Mouse (Mus musculus): ENCODE data around the gene Bola1. TPM values are rescaled to one million over a fixed set of nuclear protein-coding genes. Genes with fewer than 3 reads are reported as not detected.

The Bola1 gene
- polyA plus RNA-seq, 1 experiment: 12.9 TPM

GRCm38 (mm10) chr3:96160803-96161516 is 58.5 kb downstream of the Bola1 start:
- Histone ChIP-seq H3K4me3 (replicated peaks) (peak overlapping the region; percentile 19), H3K27me3 (ENCODE audit: control insufficient read depth) (peaks cover 65% of the 10 kb centered on the region), H3K36me3 (ENCODE audit: control insufficient read depth) (peaks cover 2% of the 10 kb centered on the region), H3K9me3 (ENCODE audit: control insufficient read depth, low read length) (no peaks in the 10 kb centered on the region), H3K4me1 (ENCODE audit: control insufficient read depth) (peaks cover 3% of the 10 kb centered on the region; the same call in 1 of the 2 replicates)
- TF ChIP-seq GATA1 (IDR thresholded peaks at IDR 0.05; ENCODE audit: low read length) (no peak), TAL1 (IDR thresholded peaks at IDR 0.05; ENCODE audit: low read length) (no peak)

- Histone ChIP-seq H3K4me3 (replicated peaks) (no peak overlapping the region), H3K27me3 (ENCODE audit: control insufficient read depth) (peaks cover 65% of the 10 kb centered on the region), H3K9me3 (ENCODE audit: control insufficient read depth, low read length) (no peaks in the 10 kb centered on the region), H3K36me3 (ENCODE audit: control insufficient read depth) (peaks cover 8% of the 10 kb centered on the region), H3K4me1 (ENCODE audit: control insufficient read depth) (peaks cover 3% of the 10 kb centered on the region; the same call in 1 of the 2 replicates)
- no peak for TF ChIP-seq TAL1 (IDR thresholded peaks at IDR 0.05; ENCODE audit: low read length)
- no peak for TF ChIP-seq GATA1 (IDR thresholded peaks at IDR 0.05; ENCODE audit: low read length)
Observed at GRCm38 (mm10) chr3:96160222-96160802, 59.2 kb downstream of the Bola1 start.

- H3K4me3 ChIP-seq (replicated peaks): no peak overlapping the region
- H3K9me3 ChIP-seq (ENCODE audit: control insufficient read depth, low read length): no peaks in the 10 kb centered on the region
- TF ChIP-seq GATA1 (IDR thresholded peaks at IDR 0.05; ENCODE audit: low read length): no peak
- H3K27me3 ChIP-seq (ENCODE audit: control insufficient read depth): peaks cover 62% of the 10 kb centered on the region
- H3K36me3 ChIP-seq (ENCODE audit: control insufficient read depth): peaks cover 13% of the 10 kb centered on the region
- peaks cover 3% of the 10 kb centered on the region; the same call in 1 of the 2 replicates for H3K4me1 ChIP-seq (ENCODE audit: control insufficient read depth)
Observed at GRCm38 (mm10) chr3:96159820-96160219, 59.7 kb downstream of the Bola1 start.

- TF ChIP-seq GATA1 (IDR thresholded peaks at IDR 0.05; ENCODE audit: low read length) (no peak), TAL1 (IDR thresholded peaks at IDR 0.05; ENCODE audit: low read length) (no peak)
- H3K36me3 ChIP-seq (ENCODE audit: control insufficient read depth): peaks cover 56% of the 10 kb centered on the region
Observed at GRCm38 (mm10) chr3:96155501-96155900, 64.0 kb downstream of the Bola1 start.

GRCm38 (mm10) chr3:96152611-96153010 is 66.9 kb downstream of the Bola1 start:
- Histone ChIP-seq H3K36me3 (ENCODE audit: control insufficient read depth) (peaks cover 77% of the 10 kb centered on the region), H3K9me3 (ENCODE audit: control insufficient read depth, low read length) (no peaks in the 10 kb centered on the region), H3K4me3 (replicated peaks) (no peak overlapping the region), H3K4me1 (ENCODE audit: control insufficient read depth) (peaks cover 4% of the 10 kb centered on the region), H3K27me3 (ENCODE audit: control insufficient read depth) (no peaks in the 10 kb centered on the region)
- TF ChIP-seq GATA1 (IDR thresholded peaks at IDR 0.05; ENCODE audit: low read length) (no peak), TAL1 (IDR thresholded peaks at IDR 0.05; ENCODE audit: low read length) (no peak)

More at GRCm38 (mm10) chr3:96155501-96155900, 64.0 kb downstream of the Bola1 start:
- H3K9me3 ChIP-seq (ENCODE audit: control insufficient read depth, low read length): no peaks in the 10 kb centered on the region
- H3K4me1 ChIP-seq (ENCODE audit: control insufficient read depth): 0 out of 2 replicates have a peak, but pooled peaks cover 1% of the 10 kb centered on the region
- H3K4me3 ChIP-seq (replicated peaks): no peak overlapping the region
- peaks cover 18% of the 10 kb centered on the region for H3K27me3 ChIP-seq (ENCODE audit: control insufficient read depth)

- H3K9me3 ChIP-seq (ENCODE audit: control insufficient read depth, low read length): no peaks in the 10 kb centered on the region
- no peak for TF ChIP-seq TAL1 (IDR thresholded peaks at IDR 0.05; ENCODE audit: low read length)
- TF ChIP-seq GATA1 (IDR thresholded peaks at IDR 0.05; ENCODE audit: low read length): no peak
- H3K27me3 ChIP-seq (ENCODE audit: control insufficient read depth): no peaks in the 10 kb centered on the region
- H3K4me1 ChIP-seq (ENCODE audit: control insufficient read depth): peaks cover 6% of the 10 kb centered on the region
- H3K4me3 ChIP-seq (replicated peaks): no peak overlapping the region
- peaks cover 84% of the 10 kb centered on the region for H3K36me3 ChIP-seq (ENCODE audit: control insufficient read depth)
Observed at GRCm38 (mm10) chr3:96151836-96152235, 67.7 kb downstream of the Bola1 start.

- Histone ChIP-seq H3K27me3 (ENCODE audit: control insufficient read depth) (no peaks in the 10 kb centered on the region), H3K4me3 (replicated peaks) (no peak overlapping the region), H3K4me1 (ENCODE audit: control insufficient read depth) (peaks cover 6% of the 10 kb centered on the region), H3K36me3 (ENCODE audit: control insufficient read depth) (peaks cover 90% of the 10 kb centered on the region), H3K9me3 (ENCODE audit: control insufficient read depth, low read length) (no peaks in the 10 kb centered on the region)
- TF ChIP-seq TAL1 (IDR thresholded peaks at IDR 0.05; ENCODE audit: low read length): no peak
- no peak for TF ChIP-seq GATA1 (IDR thresholded peaks at IDR 0.05; ENCODE audit: low read length)
Observed at GRCm38 (mm10) chr3:96147950-96148349, 71.6 kb downstream of the Bola1 start.

Other genes with a start within 250 kb of the Bola1 start
- 4.4 and 4.6 TPM in 2 replicates for gene Plekho1, start 223.7 kb downstream of the Bola1 start, polyA plus RNA-seq (2012)
- 1.3 and 1.7 TPM in 2 replicates for gene Vps45, start 161.2 kb downstream of the Bola1 start, polyA plus RNA-seq (2012)
- gene Otud7b, start 115.2 kb downstream of the Bola1 start, polyA plus RNA-seq (2012): 0.93 and 1.3 TPM in 2 replicates
- gene Mtmr11, start 57.7 kb downstream of the Bola1 start, polyA plus RNA-seq (2012): not detected in 2 replicates
- gene Sf3b4, start 47.4 kb downstream of the Bola1 start, polyA plus RNA-seq (2012): 60.6 and 62.7 TPM in 2 replicates
- not detected in 2 replicates for gene Sv2a, start 38.6 kb downstream of the Bola1 start, polyA plus RNA-seq (2012)
- gene Hist2h2ab, start 156 bp upstream of the Bola1 start, polyA plus RNA-seq (2012): 0.39 TPM in 1 of 2 replicates, not detected in the other
- gene Hist2h2ac, start 1.2 kb upstream of the Bola1 start, polyA plus RNA-seq (2012): 3.8 and 8.5 TPM in 2 replicates
- 0.13 and 0.14 TPM in 2 replicates for gene Hist2h2be, start 1.4 kb upstream of the Bola1 start, polyA plus RNA-seq (2012)
- gene Hist2h3c2, start 19.4 kb upstream of the Bola1 start, polyA plus RNA-seq (2012): 9.1 and 33.9 TPM in 2 replicates
- 34.2 and 64.0 TPM in 2 replicates for gene Hist2h2aa2, start 20.6 kb upstream of the Bola1 start, polyA plus RNA-seq (2012)
- 7.4 and 13.0 TPM in 2 replicates for gene Hist2h2aa1, start 25.8 kb upstream of the Bola1 start, polyA plus RNA-seq (2012)
- not detected in 2 replicates for gene Hist2h3c1, start 27.0 kb upstream of the Bola1 start, polyA plus RNA-seq (2012)
- gene Hist2h4, start 43.6 kb upstream of the Bola1 start, polyA plus RNA-seq (2012): 3.1 and 7.2 TPM in 2 replicates
- 24.1 and 60.1 TPM in 2 replicates for gene Hist2h3b, start 48.9 kb upstream of the Bola1 start, polyA plus RNA-seq (2012)
- 0.89 and 1.4 TPM in 2 replicates for gene Hist2h2bb, start 50.0 kb upstream of the Bola1 start, polyA plus RNA-seq (2012)
- gene Fcgr1, start 74.3 kb upstream of the Bola1 start, polyA plus RNA-seq (2012): not detected in 2 replicates
- not detected in 2 replicates for gene BC107364, start 232.6 kb upstream of the Bola1 start, polyA plus RNA-seq (2012)